Mouse (Mus musculus) testis, adult 2 months (tissue): ENCODE data around the gene Olfr1391. TPM values are rescaled to one million over a fixed set of nuclear protein-coding genes. Genes with fewer than 3 reads are reported as not detected.
"Not testable (repeated sequence)": the region's sequence is repeated elsewhere in the genome, so short reads cannot be mapped to it uniquely, and the experiment has no call there.

ENCODE experiments used
- H3K27ac ChIP-seq: fragments of 200-500 bp; 2 replicates; pipeline ENCODE4 v1.5.1; 2012; ENCODE audit warnings: low read depth, low read length; ENCODE audit not compliant: control insufficient read depth, insufficient read depth
- H3K27me3 ChIP-seq: fragments of 200-500 bp; 2 replicates; pipeline ENCODE4 v1.6.1; 2012; ENCODE audit warnings: mild to moderate bottlenecking, low read length, moderate library complexity; ENCODE audit not compliant: control insufficient read depth, insufficient read depth
- H3K36me3 ChIP-seq: fragments of 200-500 bp; 2 replicates; pipeline ENCODE4 v1.6.1; 2012; ENCODE audit warnings: mild to moderate bottlenecking, low read length; ENCODE audit not compliant: control insufficient read depth, insufficient read depth
- H3K4me1 ChIP-seq: fragments of 200-500 bp; 2 replicates; pipeline ENCODE4 v1.6.1; 2012; ENCODE audit warnings: low read length; ENCODE audit not compliant: control insufficient read depth, insufficient read depth
- H3K4me3 ChIP-seq: fragments of 200-500 bp; 2 replicates; pipeline ENCODE4 v1.5.1; 2012; ENCODE audit warnings: low read depth, mild to moderate bottlenecking, low read length, moderate library complexity, mixed read lengths; ENCODE audit not compliant: control insufficient read depth
- CTCF ChIP-seq: fragments of 200-500 bp; IDR thresholded peaks from 2 replicates; pipeline ENCODE4 v1.5.1; 2012; ENCODE audit warnings: low read depth, mild to moderate bottlenecking, inconsistent platforms, low read length, moderate library complexity; ENCODE audit not compliant: control insufficient read depth, insufficient read depth, insufficient replicate concordance
- POLR2A ChIP-seq: fragments of 200-500 bp; IDR thresholded peaks from 2 replicates; pipeline ENCODE4 v1.6.1; 2012; ENCODE audit warnings: low read depth, mild to moderate bottlenecking, inconsistent platforms, low read length, moderate library complexity; ENCODE audit not compliant: control insufficient read depth
- polyA plus RNA-seq: library from polyadenylated mRNA; depleted of rRNA; stranded (reverse); fragments of >200 nt; gene quantifications from 2 replicates; pipeline ENCODE4 v1.2.3, GENCODE M21; 2012; rRNA removed

Olfr1391 gene
- polyA plus RNA-seq: not detected in 2 replicates

- TF ChIP-seq POLR2A (no peak), CTCF (no peak)
- Histone ChIP-seq H3K27ac (no peak within 1 kb of the TSS), H3K4me3 (no peak within 1 kb of the TSS), H3K27me3 (no peaks in the 10 kb centered on the region), H3K36me3 (no peaks in the 10 kb centered on the region), H3K4me1 (no peaks in the 10 kb centered on the region)
These were observed at the start of gene Olfr1391 for GRCm38 (mm10) chr11:49322442-49322841. Gene Olfr1391 (plus strand): TSS chr11:49322742.

GRCm38 (mm10) chr11:49273834-49274519 is 48.6 kb upstream of the Olfr1391 start:
- Histone ChIP-seq H3K4me1 (no peaks in the 10 kb centered on the region), H3K36me3 (no peaks in the 10 kb centered on the region), H3K4me3 (no peak overlapping the region), H3K27me3 (no peaks in the 10 kb centered on the region), H3K27ac (no peak overlapping the region)
- TF ChIP-seq POLR2A (no peak), CTCF (no peak)

- Histone ChIP-seq H3K4me1 (no peaks in the 10 kb centered on the region), H3K27ac (no peak within 1 kb of the TSS), H3K27me3 (no peaks in the 10 kb centered on the region), H3K4me3 (no peak within 1 kb of the TSS), H3K36me3 (no peaks in the 10 kb centered on the region)
- no peak for TF ChIP-seq POLR2A
- no peak for TF ChIP-seq CTCF
These were observed 44.3 kb upstream of the Olfr1391 start, which contains the start of gene Olfr1393 for GRCm38 (mm10) chr11:49278222-49278621. Gene Olfr1393 (plus strand): TSS chr11:49278304.

DNA sequence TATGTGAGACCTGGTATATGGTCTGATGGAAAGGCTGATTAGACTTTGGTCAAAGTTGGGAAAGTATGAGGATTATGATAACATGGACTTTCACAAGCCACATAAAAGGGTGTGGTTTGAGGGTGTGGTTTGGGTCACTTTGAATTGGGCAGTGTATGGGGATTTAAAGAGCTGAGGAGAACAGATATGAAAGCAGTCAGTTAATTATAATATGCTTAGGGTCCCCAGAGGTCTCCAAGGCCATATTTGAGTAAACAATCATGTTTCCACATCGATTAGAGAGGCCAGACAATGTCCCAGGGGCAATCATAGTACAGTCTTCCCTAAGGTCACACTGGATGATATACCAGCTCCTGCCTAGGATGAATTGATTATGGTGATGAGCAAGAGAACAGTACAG is 37.6 kb upstream of the Olfr1391 start, which contains the start of gene Olfr1392:
TSS of gene Olfr1392 (plus strand) at position 301 of the 400 bp plus-strand sequence.
- H3K27ac ChIP-seq, H3K4me1 ChIP-seq, H3K36me3 ChIP-seq, H3K27me3 ChIP-seq, H3K4me3 ChIP-seq: not testable (repeated sequence)

DNA sequence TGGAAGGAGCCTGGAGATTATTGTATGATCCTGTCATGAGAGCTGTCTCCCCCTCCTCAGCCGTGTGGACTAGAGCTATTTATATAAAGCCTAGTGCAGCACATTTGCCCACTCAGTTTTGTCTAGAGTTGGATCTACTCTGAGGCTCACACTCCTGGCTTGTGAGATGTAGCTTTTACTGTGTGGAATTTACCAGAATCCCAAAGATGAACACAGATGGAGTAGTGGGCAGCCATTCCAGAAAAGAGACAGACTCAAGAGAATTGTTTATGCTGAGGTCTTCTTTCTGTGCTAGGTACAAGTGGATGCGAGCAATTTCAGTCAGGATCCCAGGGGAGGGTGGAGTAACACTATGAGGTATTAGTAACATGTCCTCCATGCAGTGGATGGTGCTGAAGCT is 35.3 kb upstream of the Olfr1391 start:
- H3K27ac ChIP-seq: no peak overlapping the region
- TF ChIP-seq POLR2A (no peak), CTCF (no peak)
- no peak overlapping the region for H3K4me3 ChIP-seq
- no peaks in the 10 kb centered on the region for H3K4me1 ChIP-seq
- no peaks in the 10 kb centered on the region for H3K27me3 ChIP-seq
- no peaks in the 10 kb centered on the region for H3K36me3 ChIP-seq

- TF ChIP-seq POLR2A: no peak
- TF ChIP-seq CTCF: no peak
- H3K36me3 ChIP-seq: no peaks in the 10 kb centered on the region
- no peak overlapping the region for H3K27ac ChIP-seq
These were observed 29.8 kb upstream of the Olfr1391 start for GRCm38 (mm10) chr11:49292777-49293176.

GRCm38 (mm10) chr11:49304441-49304840 is 18.1 kb upstream of the Olfr1391 start, which contains the start of gene Olfr10:
Gene Olfr10 (plus strand): TSS chr11:49304741.
- no peak within 1 kb of the TSS for H3K27ac ChIP-seq
- no peaks in the 10 kb centered on the region for H3K36me3 ChIP-seq
- TF ChIP-seq CTCF (no peak), POLR2A (no peak)
- no peaks in the 10 kb centered on the region for H3K27me3 ChIP-seq
- H3K4me3 ChIP-seq: no peak within 1 kb of the TSS
- H3K4me1 ChIP-seq: no peaks in the 10 kb centered on the region

More at GRCm38 (mm10) chr11:49292777-49293176, 29.8 kb upstream of the Olfr1391 start:
- H3K4me3 ChIP-seq: no peak overlapping the region
- no peaks in the 10 kb centered on the region for H3K27me3 ChIP-seq
- no peaks in the 10 kb centered on the region for H3K4me1 ChIP-seq

GRCm38 (mm10) chr11:49308547-49308946 is 14.0 kb upstream of the Olfr1391 start:
- not testable (repeated sequence) for H3K27ac ChIP-seq, H3K36me3 ChIP-seq, H3K27me3 ChIP-seq, H3K4me1 ChIP-seq, H3K4me3 ChIP-seq
